Mouse (Mus musculus) liver, embryonic 14.5 days (tissue): Measurements from ENCODE around the gene Lrrc46.

Experiments used
- CTCF ChIP-seq: IDR thresholded peaks from 2 replicates; pipeline ENCODE4 v1.5.1; 2016; ENCODE audit warnings: antibody characterized with exemption, low read depth, control low read depth
- EP300 ChIP-seq: IDR thresholded peaks from 2 replicates; pipeline ENCODE4 v1.6.1; 2016; ENCODE audit warnings: antibody characterized with exemption, low read depth

- TF ChIP-seq CTCF = no peak
- TF ChIP-seq EP300 = no peak
Observed at GRCm38 (mm10) chr11:97069333-97069732, 28.1 kb upstream of the Lrrc46 start.
